Mouse (Mus musculus): ENCODE data around the gene A930017K11Rik. TPM values are rescaled to one million over a fixed set of nuclear protein-coding genes. Genes with fewer than 3 reads are reported as not detected.

A930017K11Rik gene
- total and polyA plus RNA-seq, 3 experiments, result not detected

- DNase-seq (ENCODE audit: extremely low read depth), result no peak
- no peaks in the 10 kb centered on the region for H3K79me2 ChIP-seq (replicated peaks; ENCODE audit: control insufficient read depth, extremely low read depth, insufficient read depth, poor library complexity, severe bottlenecking)
- H3K9ac ChIP-seq (ENCODE audit: insufficient read depth, low read depth), result no peak overlapping the region
- no peaks in the 10 kb centered on the region for H3K36me3 ChIP-seq (replicated peaks in 1 of 2; ENCODE audit: control insufficient read depth in 1 of 2, insufficient read depth in 1 of 2, low read length in 1 of 2)
- no peak overlapping the region for H3K4me2 ChIP-seq (ENCODE audit: insufficient read depth, low read depth, poor library complexity, severe bottlenecking)
- in situ Hi-C loops (cut with MboI; ENCODE audit: low pct_ligation_motif_present, low pct_unique_long_range_greater_than_20kb, low sequenced_read_pairs), result no loop called here
- H3K27me3 ChIP-seq (replicated peaks), result peaks cover 58% of the 10 kb centered on the region
- no peak overlapping the region for H3K27ac ChIP-seq (ENCODE audit: insufficient read depth, low read depth)
- H3K4me3 ChIP-seq (replicated peaks in 1 of 3; ENCODE audit: low read depth in 2 of 3, low read length in 2 of 3, poor library complexity in 1 of 3), result no peak overlapping the region
- peaks cover 6 to 12% of the 10 kb centered on the region in 2 experiments; a peak in 3 of 4 replicates for H3K4me1 ChIP-seq (ENCODE audit: control insufficient read depth in 1 of 2, insufficient read depth in 2 of 2)
- no peaks in the 10 kb centered on the region for H3K9me3 ChIP-seq (replicated peaks; ENCODE audit: low read length)
- dilution Hi-C loops (cut with MboI; ENCODE audit: extremely low pct_ligation_motif_present, extremely low pct_unique_long_range_greater_than_20kb, low sequenced_read_pairs), result no loop called here
- TF ChIP-seq MYC (IDR thresholded peaks at IDR 0.05; ENCODE audit: low read depth, low read length), result no peak
- no peak for TF ChIP-seq IRF4 (IDR thresholded peaks at IDR 0.05; ENCODE audit: low read depth, low read length)
- no peak for TF ChIP-seq USF2 (conservative IDR thresholded peaks at IDR 0.05; ENCODE audit: low read depth, low read length)
- TF ChIP-seq JUND (conservative IDR thresholded peaks at IDR 0.05; ENCODE audit: low read depth, low read length), result no peak
- no peak for TF ChIP-seq PAX5 (IDR thresholded peaks at IDR 0.05; ENCODE audit: low read length)
Measured at GRCm38 (mm10) chr17:25947576-25947975, 4.8 kb downstream of the A930017K11Rik start.

- Histone ChIP-seq H3K4me2 (ENCODE audit: insufficient read depth, low read depth, poor library complexity, severe bottlenecking) (no peak overlapping the region), H3K9ac (ENCODE audit: insufficient read depth, low read depth) (no peak overlapping the region), H3K9me3 (replicated peaks; ENCODE audit: low read length) (no peaks in the 10 kb centered on the region), H3K79me2 (replicated peaks; ENCODE audit: control insufficient read depth, extremely low read depth, insufficient read depth, poor library complexity, severe bottlenecking) (no peaks in the 10 kb centered on the region), H3K4me3 (replicated peaks in 1 of 3; ENCODE audit: low read depth in 2 of 3, low read length in 2 of 3, poor library complexity in 1 of 3) (no peak overlapping the region), H3K27ac (ENCODE audit: insufficient read depth, low read depth) (no peak overlapping the region), H3K36me3 (replicated peaks in 1 of 2; ENCODE audit: control insufficient read depth in 1 of 2, insufficient read depth in 1 of 2, low read length in 1 of 2) (no peaks in the 10 kb centered on the region), H3K4me1 (ENCODE audit: control insufficient read depth in 1 of 2, insufficient read depth in 2 of 2) (peaks cover 11 to 17% of the 10 kb centered on the region in 2 experiments; a peak in 3 of 4 replicates), H3K27me3 (replicated peaks) (peaks cover 51% of the 10 kb centered on the region)
- in situ Hi-C loops (cut with MboI; ENCODE audit: low pct_ligation_motif_present, low pct_unique_long_range_greater_than_20kb, low sequenced_read_pairs) (no loop called here), dilution Hi-C loops (cut with MboI; ENCODE audit: extremely low pct_ligation_motif_present, extremely low pct_unique_long_range_greater_than_20kb, low sequenced_read_pairs) (no loop called here)
- TF ChIP-seq CTCF (conservative IDR thresholded peaks at IDR 0.05 in 1 of 2, IDR thresholded peaks at IDR 0.05 in 1 of 2; ENCODE audit: low read depth in 2 of 2, low read length in 2 of 2), result no peak
- no peak for TF ChIP-seq MAX (IDR thresholded peaks at IDR 0.05; ENCODE audit: low read length)
- TF ChIP-seq POLR2AphosphoS2 (IDR thresholded peaks at IDR 0.05; ENCODE audit: low read depth, low read length), result no peak
- TF ChIP-seq E2F4 (IDR thresholded peaks at IDR 0.05; ENCODE audit: insufficient replicate concordance, low read depth, low read length), result no peak
- no peak for TF ChIP-seq MXI1 (IDR thresholded peaks at IDR 0.05; ENCODE audit: low read depth, low read length)
- no peak for TF ChIP-seq ZC3H11A (IDR thresholded peaks at IDR 0.05; ENCODE audit: low read depth, low read length)
- TF ChIP-seq HCFC1 (IDR thresholded peaks at IDR 0.05; ENCODE audit: low read depth, low read length), result no peak
- no peak for TF ChIP-seq UBTF (IDR thresholded peaks at IDR 0.05; ENCODE audit: low read depth, low read length)
- no peak for TF ChIP-seq NRF1 (IDR thresholded peaks at IDR 0.05; ENCODE audit: low read depth, low read length)
- TF ChIP-seq IRF4 (IDR thresholded peaks at IDR 0.05; ENCODE audit: low read depth, low read length), result no peak
- TF ChIP-seq SMC3 (IDR thresholded peaks at IDR 0.05; ENCODE audit: low read depth, low read length), result no peak
- TF ChIP-seq CHD2 (IDR thresholded peaks at IDR 0.05; ENCODE audit: low read length), result no peak
- no peak for DNase-seq (ENCODE audit: extremely low read depth)
Measured at GRCm38 (mm10) chr17:25946891-25947290, 5.5 kb downstream of the A930017K11Rik start.

Measured in CH12.LX (cell line).